Mouse (Mus musculus) liver, adult 2 months (tissue): ENCODE data around the gene Luc7l2.

Source experiments
- CTCF ChIP-seq: fragments of 200-500 bp; IDR thresholded peaks from 2 replicates; pipeline ENCODE4 v1.5.1; 2011; ENCODE audit warnings: low read depth, low read length, control low read depth
- POLR2A ChIP-seq: fragments of 200-500 bp; IDR thresholded peaks from 2 replicates; pipeline ENCODE4 v1.6.1; 2011; ENCODE audit warnings: low read length, control low read depth; ENCODE audit not compliant: insufficient read depth; ENCODE audit errors: extremely low read depth

- no peak for TF ChIP-seq POLR2A
- TF ChIP-seq CTCF: no peak
Observed at GRCm38 (mm10) chr6:38523851-38524250, 27.3 kb upstream of the Luc7l2 start.
